Mouse (Mus musculus) cortical plate, adult 2 months (tissue): ENCODE data around the gene Olfr767.

ENCODE experiments used
- CTCF ChIP-seq: fragments of 200-500 bp; IDR thresholded peaks from 2 replicates; pipeline ENCODE4 v1.5.1; 2011; ENCODE audit warnings: mild to moderate bottlenecking, control low read depth, low read length; ENCODE audit not compliant: insufficient read depth; ENCODE audit errors: extremely low read depth
- POLR2A ChIP-seq: fragments of 200-500 bp; IDR thresholded peaks from 2 replicates; pipeline ENCODE4 v1.6.1; 2011; ENCODE audit warnings: mild to moderate bottlenecking, low read length, control low read depth; ENCODE audit not compliant: insufficient read depth; ENCODE audit errors: extremely low read depth

DNA sequence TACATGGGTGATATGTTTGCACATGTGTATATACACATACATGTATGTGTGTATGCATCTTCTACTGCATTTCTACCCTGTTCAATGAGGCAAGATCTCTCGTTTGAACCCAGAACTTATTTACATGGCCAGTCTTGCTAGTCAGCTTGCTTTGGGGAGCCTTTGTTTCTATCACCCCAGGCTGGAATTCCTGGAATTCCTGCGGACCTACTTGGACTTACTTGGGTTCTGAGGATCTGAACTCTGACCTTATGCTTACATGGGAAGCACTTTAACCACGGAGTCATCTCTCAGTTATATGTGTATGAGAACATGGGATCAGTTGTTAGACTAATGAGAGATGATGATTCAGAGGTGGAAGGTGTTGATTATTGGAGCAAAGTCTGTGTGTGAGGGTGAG, 18.5 kb upstream of the Olfr767 start:
- no peak for TF ChIP-seq CTCF
- TF ChIP-seq POLR2A, result no peak
